In the genomic region with DNA sequence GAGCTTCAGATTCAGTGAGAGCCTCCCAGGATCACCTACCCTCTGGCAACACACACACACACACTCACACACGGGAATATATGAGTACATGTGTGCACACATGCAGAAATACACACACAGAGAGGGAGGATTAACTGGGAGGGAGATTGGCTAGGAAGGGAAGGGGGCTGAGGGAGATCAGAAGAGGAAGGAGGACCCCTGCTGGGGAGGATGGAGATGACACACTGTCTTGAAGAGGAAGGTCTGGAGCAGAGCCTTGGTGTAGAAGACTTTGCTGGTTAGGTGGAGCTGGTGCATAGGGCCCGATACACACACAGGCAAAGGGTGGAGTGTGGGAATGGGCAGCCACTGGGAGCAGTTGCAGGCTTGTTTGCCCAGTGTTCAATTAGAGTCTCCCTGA, we compare ENCODE assay signal across 9 mouse cellular contexts. TPM values are rescaled to one million over a fixed set of nuclear protein-coding genes. Genes with fewer than 3 reads are reported as not detected.
DNase-seq lines count a peak whose midpoint lies in the region; ATAC-seq and TF ChIP-seq lines count a peak whose summit lies in the region.
"Had no signal": no experiment of that assay in that cellular context is flagged by ENCODE, and none has a peak within 500 bp of the region (broad histone marks: within the 10 kb centered on the region; RNA-seq: fewer than 3 reads in every experiment).

No protein-coding gene starts in this region.

- no peaks in the 10 kb centered on the region for H3K4me1 ChIP-seq in liver, adult 2 months (ENCODE audit: control insufficient read depth, insufficient read depth, low read length)
- no peaks in the 10 kb centered on the region for H3K4me1 ChIP-seq in liver, embryonic 12.5 days
- H3K4me1 ChIP-seq in intestine, postnatal 0 days (replicated peaks; ENCODE audit: control insufficient read depth, insufficient read depth, low read length): no peaks in the 10 kb centered on the region
- no peaks in the 10 kb centered on the region for H3K4me1 ChIP-seq in lung, postnatal 0 days (ENCODE audit: insufficient read depth, low read depth, low read length)

- DNase-seq in liver, adult 2 months (ENCODE audit: extremely low read depth, low read depth, low spot score): no peak
- peak; percentile 70 for DNase-seq in adrenal gland, postnatal 14 days
- DNase-seq in embryo, embryonic 10.5 days (ENCODE audit: low spot score): peak; percentile 59
- DNase-seq in lung, postnatal 0 days (ENCODE audit: low spot score): peak; percentile 67
- peak; percentile 67 for DNase-seq in thymus, postnatal 4 days

- H3K27ac ChIP-seq in liver, adult 2 months (replicated peaks; ENCODE audit: insufficient read depth, low read depth, low read length): no peak overlapping the region
- H3K27ac ChIP-seq in liver, embryonic 12.5 days: no peak overlapping the region
- H3K27ac ChIP-seq in intestine, postnatal 0 days (ENCODE audit: low read depth, low read length): no peak overlapping the region
- no peak overlapping the region for H3K27ac ChIP-seq in lung, postnatal 0 days (ENCODE audit: low read length)
- H3K27ac ChIP-seq: macrophage had no signal

- 74% methylated on average over 2 of the region's 2 CpGs for WGBS in liver, adult 2 months
- 53% methylated on average over 2 of the region's 2 CpGs for WGBS in liver, embryonic 12.5 days (ENCODE audit: insufficient replicate concordance)
- WGBS in intestine, postnatal 0 days: 64% methylated on average over 2 of the region's 2 CpGs
- WGBS in lung, postnatal 0 days: 61% methylated on average over 2 of the region's 2 CpGs

- no peak overlapping the region for H3K4me3 ChIP-seq in liver, adult 2 months (ENCODE audit: insufficient read depth, low read depth, low read length)
- no peak overlapping the region for H3K4me3 ChIP-seq in liver, embryonic 12.5 days
- no peak overlapping the region for H3K4me3 ChIP-seq in intestine, postnatal 0 days (ENCODE audit: low read depth, low read length)
- no peak overlapping the region for H3K4me3 ChIP-seq in lung, postnatal 0 days (ENCODE audit: low read depth, low read length)

- TF ChIP-seq EP300 in lung, postnatal 0 days (IDR thresholded peaks at IDR 0.05): no peak

- H3K27me3 ChIP-seq in liver, adult 2 months (ENCODE audit: control insufficient read depth, insufficient read depth, low read length): no peaks in the 10 kb centered on the region; the same call in 1 of the 2 replicates
- peaks cover 11% of the 10 kb centered on the region; the same call in 1 of the 2 replicates for H3K27me3 ChIP-seq in liver, embryonic 12.5 days (replicated peaks)
- H3K27me3 ChIP-seq in intestine, postnatal 0 days (replicated peaks; ENCODE audit: control insufficient read depth, insufficient read depth, low read length): no peaks in the 10 kb centered on the region
- no peaks in the 10 kb centered on the region for H3K27me3 ChIP-seq in lung, postnatal 0 days (replicated peaks; ENCODE audit: insufficient read depth, low read length)

- ATAC-seq in liver, embryonic 12.5 days: no peak
- no peak for ATAC-seq in intestine, postnatal 0 days
- peak; percentile 47; the same call in 1 of the 2 replicates for ATAC-seq in lung, postnatal 0 days

- no peak overlapping the region for H3K4me2 ChIP-seq in liver, embryonic 12.5 days
- H3K4me2 ChIP-seq in intestine, postnatal 0 days (replicated peaks; ENCODE audit: low read depth): no peak overlapping the region
- H3K4me2 ChIP-seq in lung, postnatal 0 days (replicated peaks; ENCODE audit: low read depth, low read length): no peak overlapping the region

- no peaks in the 10 kb centered on the region for H3K9me3 ChIP-seq in liver, embryonic 12.5 days (replicated peaks)
- peaks cover 6% of the 10 kb centered on the region; the same call in 1 of the 2 replicates for H3K9me3 ChIP-seq in intestine, postnatal 0 days (ENCODE audit: control insufficient read depth)
- H3K9me3 ChIP-seq in lung, postnatal 0 days (ENCODE audit: low read length): no peaks in the 10 kb centered on the region

- TF ChIP-seq POLR2A in liver, adult 2 months (IDR thresholded peaks at IDR 0.05; ENCODE audit: extremely low read depth, insufficient read depth, low read length): no peak

- H3K36me3 ChIP-seq in liver, adult 2 months (ENCODE audit: control insufficient read depth, insufficient read depth, low read length): no peaks in the 10 kb centered on the region
- H3K36me3 ChIP-seq in liver, embryonic 12.5 days: no peaks in the 10 kb centered on the region
- H3K36me3 ChIP-seq in intestine, postnatal 0 days (ENCODE audit: control insufficient read depth, insufficient read depth): no peaks in the 10 kb centered on the region
- no peaks in the 10 kb centered on the region for H3K36me3 ChIP-seq in lung, postnatal 0 days (ENCODE audit: insufficient read depth, low read length)

- no peaks in the 10 kb centered on the region for H3K79me2 ChIP-seq in liver, adult 2 months (ENCODE audit: control insufficient read depth, insufficient read depth, low read length)

- TF ChIP-seq CTCF in liver, adult 2 months (IDR thresholded peaks at IDR 0.05; ENCODE audit: low read depth, low read length): peak; percentile 20; the same call in 1 of the 2 replicates
- peak; percentile 78 for TF ChIP-seq CTCF in intestine, postnatal 0 days (IDR thresholded peaks at IDR 0.05; ENCODE audit: low read depth)
- peak; percentile 77 for TF ChIP-seq CTCF in lung, postnatal 0 days (IDR thresholded peaks at IDR 0.05)

- H3K9ac ChIP-seq in liver, adult 2 months (ENCODE audit: low read depth, low read length): no peak overlapping the region
- no peak overlapping the region for H3K9ac ChIP-seq in liver, embryonic 12.5 days
- H3K9ac ChIP-seq in intestine, postnatal 0 days (ENCODE audit: low read depth, low read length): no peak overlapping the region
- H3K9ac ChIP-seq in lung, postnatal 0 days (replicated peaks; ENCODE audit: low read depth): no peak overlapping the region

RNA-seq across cellular contexts. Expression of a gene that starts 17.7 kb away (rescaled TPM):
- total RNA-seq in liver, adult 2 months (2014; rRNA removed): not detected in 2 replicates
- not detected in 2 replicates for polyA plus RNA-seq in liver, adult 2 months (2012; rRNA removed)
- 0.05 and 0.06 TPM in 2 replicates for polyA plus RNA-seq in liver, embryonic 12.5 days (2016; fragmentation: Nextera tagmentation; extraction: Ambion mirVana)
- 1.1 and 10.7 TPM in 2 replicates for total RNA-seq in adrenal gland, postnatal 14 days (2021)
- polyA plus RNA-seq in intestine, postnatal 0 days (2015; fragmentation: Nextera tagmentation; extraction: Ambion mirVana): 1.5 and 2.3 TPM in 2 replicates
- polyA plus RNA-seq in lung, postnatal 0 days (2015; fragmentation: Nextera tagmentation; extraction: Ambion mirVana): not detected in 2 replicates
- total RNA-seq: common myeloid progenitor, adult 5-6 weeks had no signal
- polyA plus RNA-seq: macrophage had no signal

RNA-seq across cellular contexts. Expression of a gene that starts 35.9 kb away (rescaled TPM):
- 0.13 TPM in 1 of 2 replicates, not detected in the other for total RNA-seq in liver, adult 2 months (2014; rRNA removed)
- polyA plus RNA-seq in liver, adult 2 months (2012; rRNA removed): not detected in 2 replicates
- polyA plus RNA-seq in liver, embryonic 12.5 days (2016; fragmentation: Nextera tagmentation; extraction: Ambion mirVana): not detected in 2 replicates
- total RNA-seq in adrenal gland, postnatal 14 days (2021): 13.7 and 14.3 TPM in 2 replicates
- polyA plus RNA-seq in intestine, postnatal 0 days (2015; fragmentation: Nextera tagmentation; extraction: Ambion mirVana): 0.46 and 0.64 TPM in 2 replicates
- polyA plus RNA-seq in lung, postnatal 0 days (2015; fragmentation: Nextera tagmentation; extraction: Ambion mirVana): not detected in 2 replicates
- total RNA-seq: common myeloid progenitor, adult 5-6 weeks had no signal
- polyA plus RNA-seq: macrophage had no signal

RNA-seq across cellular contexts. Expression of a gene that starts 56.3 kb away (rescaled TPM):
- under 0.01 and 0.07 TPM in 2 replicates for total RNA-seq in liver, adult 2 months (2014; rRNA removed)
- 0.05 and 0.06 TPM in 2 replicates for polyA plus RNA-seq in liver, adult 2 months (2012; rRNA removed)
- 0.16 and 0.23 TPM in 2 replicates for polyA plus RNA-seq in liver, embryonic 12.5 days (2016; fragmentation: Nextera tagmentation; extraction: Ambion mirVana)
- total RNA-seq in adrenal gland, postnatal 14 days (2021): 0.89 and 1.1 TPM in 2 replicates
- polyA plus RNA-seq in intestine, postnatal 0 days (2015; fragmentation: Nextera tagmentation; extraction: Ambion mirVana): 0.51 and 0.83 TPM in 2 replicates
- 10.1 and 11.7 TPM in 2 replicates for polyA plus RNA-seq in lung, postnatal 0 days (2015; fragmentation: Nextera tagmentation; extraction: Ambion mirVana)
- total RNA-seq: common myeloid progenitor, adult 5-6 weeks had no signal
- polyA plus RNA-seq: macrophage had no signal

Comparison
In these comparisons a context has a peak if more than half of its experiments do, and no peak if none do; other contexts are left out.
1. CTCF ChIP-seq: peak in every context shown above with its lines; median percentile 78 in intestine, postnatal 0 days; 77 in lung, postnatal 0 days; 20 in liver, adult 2 months.